Mouse (Mus musculus): ENCODE data around the gene Aldh1a7.
"Not testable (repeated sequence)": the region's sequence is repeated elsewhere in the genome, so short reads cannot be mapped to it uniquely, and the experiment has no call there.

The Aldh1a7 gene

GRCm38 (mm10) chr19:20727381-20727780, at the start of gene Aldh1a7:
TSS of gene Aldh1a7 (minus strand) at chr19:20727562.
- DNase-seq (ENCODE audit: low spot score), result no peak

DNA sequence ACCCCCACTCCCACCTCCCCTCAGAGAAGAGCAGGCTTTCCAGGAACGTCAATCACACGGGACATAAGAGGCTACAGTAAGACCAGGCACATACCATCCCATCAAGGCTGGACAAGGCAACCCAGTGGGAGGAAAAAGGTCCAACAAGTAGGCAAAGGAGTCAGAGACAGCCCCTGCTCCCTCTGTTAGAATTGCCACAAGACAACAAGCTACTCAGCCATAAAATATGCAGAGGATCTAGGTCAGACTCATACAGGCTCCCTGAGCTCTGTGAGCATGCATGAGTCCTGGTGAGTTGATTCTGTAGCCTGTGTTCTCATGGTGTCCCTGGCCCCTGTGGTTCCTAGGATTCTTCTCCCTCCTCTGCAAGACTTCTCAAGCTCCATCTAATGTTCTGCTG, 48.3 kb upstream of the Aldh1a7 start:
- no peak for DNase-seq (ENCODE audit: low spot score)

GRCm38 (mm10) chr19:20773941-20774340, 46.6 kb upstream of the Aldh1a7 start:
- no peak for DNase-seq (ENCODE audit: low spot score)

- DNase-seq (ENCODE audit: low spot score), result no peak
These were observed 36.9 kb upstream of the Aldh1a7 start for GRCm38 (mm10) chr19:20764214-20764613.

- DNase-seq (ENCODE audit: low spot score), result no peak
These were observed 34.5 kb upstream of the Aldh1a7 start for GRCm38 (mm10) chr19:20761675-20762426.

DNA sequence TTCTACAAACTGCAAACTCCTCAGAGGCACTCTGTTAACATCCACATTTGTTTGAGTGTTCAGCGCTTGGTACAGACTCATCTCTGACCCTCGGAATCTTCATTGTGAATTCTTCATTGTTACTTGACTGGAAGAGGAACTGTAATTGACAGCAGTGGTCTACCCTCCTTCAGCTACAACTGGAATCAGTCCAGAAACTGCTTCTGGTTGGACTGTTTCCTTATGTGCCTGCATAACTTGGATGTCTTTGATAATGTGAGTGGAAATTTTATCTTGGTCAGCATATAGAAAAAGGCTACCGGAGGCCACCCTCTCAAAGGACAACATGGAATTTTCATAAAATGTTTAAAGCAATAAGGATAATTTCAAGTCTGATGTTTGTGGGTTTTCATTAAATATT, 33.8 kb upstream of the Aldh1a7 start:
- no peak for DNase-seq (ENCODE audit: low spot score)

- DNase-seq (ENCODE audit: low spot score), result no peak
These were observed 17.3 kb upstream of the Aldh1a7 start for GRCm38 (mm10) chr19:20744630-20745029.

DNA sequence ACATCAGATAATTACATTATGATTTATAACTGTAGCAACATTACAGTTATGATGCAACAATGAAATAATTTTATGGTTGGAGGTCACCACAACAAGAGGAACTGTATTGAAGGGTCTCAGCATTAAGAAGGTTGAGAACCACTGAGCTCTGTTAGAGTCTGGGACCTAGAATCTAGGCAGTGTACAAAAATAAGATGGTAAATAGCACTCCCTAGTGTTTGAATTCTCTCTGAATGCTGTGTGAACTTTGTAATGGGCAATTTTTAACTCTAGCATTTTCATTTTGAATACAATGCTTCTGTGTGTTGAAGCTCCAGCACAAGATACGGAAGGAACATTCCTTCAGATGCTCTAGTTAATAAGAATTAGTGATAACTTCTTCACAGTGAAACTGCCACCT, 916 bp upstream of the Aldh1a7 start:
- DNase-seq (ENCODE audit: low spot score), result no peak

- DNase-seq (ENCODE audit: low spot score), result no peak
These were observed 4.4 kb downstream of the Aldh1a7 start for GRCm38 (mm10) chr19:20722913-20723312.

DNA sequence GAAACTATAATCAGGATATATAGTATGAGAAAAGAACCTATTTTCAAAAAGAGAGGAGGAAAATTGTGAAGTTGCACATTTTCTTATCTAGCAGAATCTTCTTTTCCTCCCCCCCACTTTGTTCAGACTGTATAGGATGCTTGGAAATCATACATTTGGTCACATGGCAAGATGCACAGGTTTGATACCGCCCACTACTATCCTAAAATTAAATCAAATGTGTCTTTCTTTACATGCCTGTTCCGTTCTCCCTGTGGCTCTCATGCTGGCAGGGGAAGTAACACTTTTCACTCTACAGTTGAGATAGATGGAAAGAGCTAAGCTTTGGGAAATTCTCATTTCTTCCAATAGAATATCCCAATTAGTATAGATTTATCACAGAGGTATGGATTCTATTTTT, 7.1 kb downstream of the Aldh1a7 start:
- DNase-seq (ENCODE audit: low spot score), result no peak

DNA sequence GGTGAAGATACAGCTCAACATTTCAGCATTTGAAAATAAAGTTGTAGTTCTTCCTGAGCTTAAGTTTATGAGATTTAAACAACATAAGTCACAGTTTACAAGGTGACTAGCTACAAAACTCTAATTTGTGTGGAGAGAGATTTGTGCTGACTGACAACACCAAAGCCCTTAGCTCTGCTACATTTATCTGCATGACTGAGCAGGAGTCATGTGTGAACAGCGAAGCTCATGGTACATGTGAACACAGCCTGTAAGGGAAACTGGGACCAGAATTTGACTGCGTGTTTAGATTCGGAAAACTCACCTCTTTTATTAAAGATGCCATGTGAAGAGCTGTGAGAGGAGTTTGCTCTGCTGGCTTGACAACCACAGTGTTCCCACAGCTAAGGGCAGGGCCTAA, 11.7 kb downstream of the Aldh1a7 start:
- DNase-seq (ENCODE audit: low spot score), result no peak

GRCm38 (mm10) chr19:20715093-20715492, 12.3 kb downstream of the Aldh1a7 start:
- DNase-seq (ENCODE audit: low spot score), result no peak

DNA sequence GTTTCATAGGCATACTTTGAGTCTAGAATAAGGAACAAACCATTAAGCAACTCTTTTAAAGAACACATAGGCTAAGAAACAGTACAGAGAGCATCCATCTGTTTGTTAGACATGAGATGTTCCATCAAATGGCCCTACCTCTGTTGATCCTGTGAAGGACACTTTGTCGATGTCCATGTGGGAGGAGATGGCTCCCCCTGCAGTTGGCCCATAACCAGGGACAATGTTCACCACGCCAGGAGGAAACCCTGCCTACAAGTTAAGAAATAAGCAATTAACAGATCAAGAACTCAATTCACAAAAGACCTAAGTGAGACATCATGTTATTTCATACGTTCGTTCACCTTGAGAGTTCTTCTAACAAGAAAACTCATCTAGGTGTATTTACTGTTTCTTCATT, 12.8 kb downstream of the Aldh1a7 start:
- no peak for DNase-seq (ENCODE audit: low spot score)

GRCm38 (mm10) chr19:20707159-20707558, 20.2 kb downstream of the Aldh1a7 start:
- no peak for DNase-seq (ENCODE audit: low spot score)

DNA sequence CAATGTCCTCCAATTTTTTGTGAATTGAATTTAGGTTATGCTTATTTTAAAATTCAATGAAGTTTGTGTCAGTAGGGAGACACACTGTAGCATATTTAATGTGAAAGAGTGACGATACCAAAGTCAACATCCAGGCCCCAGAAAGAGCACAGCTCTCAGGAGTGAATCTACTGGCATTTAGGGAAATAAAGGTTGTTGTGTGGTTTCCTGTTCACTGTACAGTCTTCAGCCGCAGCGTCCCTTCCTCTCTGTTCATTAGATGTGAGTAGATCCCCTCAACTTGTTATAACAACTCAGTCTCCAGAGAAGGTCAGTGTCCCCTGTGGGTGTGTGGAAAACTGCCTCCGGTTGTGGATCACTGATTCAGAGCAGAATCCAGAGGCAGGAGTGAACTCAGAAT, 20.6 kb downstream of the Aldh1a7 start:
- DNase-seq (ENCODE audit: low spot score), result no peak

DNA sequence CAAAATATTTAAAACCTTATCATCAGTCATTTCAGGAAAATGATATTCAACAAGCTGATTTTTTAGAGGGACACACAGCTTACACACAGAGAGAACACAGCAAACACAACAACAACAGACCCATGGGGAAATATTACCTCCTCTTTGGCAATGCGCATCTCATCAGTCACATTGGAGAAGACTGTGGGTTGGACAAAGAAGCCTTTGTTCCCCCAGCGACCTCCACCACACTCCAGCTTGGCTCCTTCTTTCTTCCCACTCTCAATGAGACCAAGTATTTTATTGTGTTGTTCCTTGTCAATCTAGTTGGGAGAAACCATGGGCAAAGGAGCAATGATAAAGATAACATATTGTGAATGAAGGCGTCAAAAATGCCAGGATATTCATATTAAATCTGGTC, 25.3 kb downstream of the Aldh1a7 start:
- no peak for DNase-seq (ENCODE audit: low spot score)

DNA sequence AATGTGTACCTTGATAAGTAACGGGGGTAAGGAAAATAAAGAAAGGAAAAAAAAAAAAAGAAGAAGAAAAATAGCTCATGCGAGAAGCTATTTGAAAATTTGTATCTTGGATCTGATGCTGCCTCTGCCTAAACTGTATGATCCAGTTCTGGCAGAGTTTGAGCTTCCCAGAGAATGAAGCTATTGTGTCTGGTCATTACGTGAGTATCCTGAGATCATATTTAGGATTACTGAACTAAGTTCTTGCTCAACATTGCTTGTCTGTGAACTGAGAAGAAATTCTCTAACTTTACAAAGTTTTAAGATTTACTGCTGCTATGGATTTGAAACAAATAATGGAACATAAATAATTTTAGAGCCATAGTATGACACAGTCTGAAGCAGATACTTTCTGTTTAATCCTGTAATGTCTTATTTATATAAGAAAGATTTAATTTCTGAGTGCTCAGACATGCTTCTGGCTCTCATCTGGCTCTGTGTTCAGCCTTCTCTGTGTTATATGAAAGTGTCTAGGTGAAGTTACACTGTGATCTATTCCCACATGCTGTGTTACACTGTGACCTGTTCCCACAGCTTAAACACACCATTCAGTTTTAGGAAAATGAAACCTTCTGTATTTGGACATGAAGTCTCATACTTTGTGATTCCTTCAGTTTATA, 49.5 kb downstream of the Aldh1a7 start:
- no peak for DNase-seq (ENCODE audit: low spot score)

- no peak for DNase-seq (ENCODE audit: low spot score)
These were observed 73.1 kb downstream of the Aldh1a7 start for GRCm38 (mm10) chr19:20654141-20654873.

- DNase-seq (ENCODE audit: low spot score), result no peak
These were observed 74.2 kb downstream of the Aldh1a7 start for GRCm38 (mm10) chr19:20653082-20653676.

GRCm38 (mm10) chr19:20650008-20650407, 77.4 kb downstream of the Aldh1a7 start:
- DNase-seq (ENCODE audit: low spot score), result no peak

DNA sequence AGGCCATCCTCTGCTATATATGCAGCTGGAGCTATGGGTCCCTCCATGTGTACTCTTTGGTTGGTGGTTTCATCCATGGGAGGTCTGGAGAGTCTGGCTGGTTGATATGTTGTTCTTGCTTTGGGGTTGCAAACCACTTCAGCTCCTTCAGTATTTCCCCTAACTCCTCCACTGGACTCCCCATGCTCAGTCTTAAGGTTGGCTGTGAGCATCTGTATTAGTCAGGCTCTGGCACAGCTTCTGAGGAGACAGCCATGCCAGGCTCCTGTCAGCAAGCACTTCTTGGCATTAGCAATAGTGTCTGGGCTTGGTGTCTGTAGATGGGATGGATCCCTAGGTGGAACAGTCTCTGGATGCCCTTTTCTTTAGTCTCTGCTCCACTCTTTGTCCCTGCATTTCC, 79.9 kb downstream of the Aldh1a7 start:
- DNase-seq (ENCODE audit: low spot score), result not testable (repeated sequence)

GRCm38 (mm10) chr19:20644346-20644745, 83.0 kb downstream of the Aldh1a7 start:
- no peak for DNase-seq (ENCODE audit: low spot score)

Data from urinary bladder, postnatal 10 days (tissue).